Mouse (Mus musculus): ENCODE measurements around the gene Mal.
"Not testable (repeated sequence)": the region's sequence is repeated elsewhere in the genome, so short reads cannot be mapped to it uniquely, and the experiment has no call there.

- TF ChIP-seq CTCF, EP300 (IDR thresholded peaks at IDR 0.05): not testable (repeated sequence)
Measured at GRCm38 (mm10) chr2:127603383-127603782, 53.1 kb downstream of the Mal start.

Measured in lung, postnatal 0 days (tissue).